Mouse (Mus musculus) retina, embryonic 14.5 days (tissue): Measurements from ENCODE around the gene Fam72a.

Source experiments
- DNase-seq: peaks from one replicate; pipeline ENCODE4 v3.0.0-alpha.2; 2015; ENCODE audit warnings: low spot score

Gene Fam72a

GRCm38 (mm10) chr1:131580389-131580788, 52.7 kb downstream of the Fam72a start:
- no peak for DNase-seq

- DNase-seq, result no peak
Measured at GRCm38 (mm10) chr1:131583598-131583997, 55.9 kb downstream of the Fam72a start.

- no peak for DNase-seq
Measured at GRCm38 (mm10) chr1:131586836-131587235, 59.1 kb downstream of the Fam72a start.
